Mouse (Mus musculus): ENCODE measurements around the gene Plk1. TPM values are rescaled to one million over a fixed set of nuclear protein-coding genes. Genes with fewer than 3 reads are reported as not detected.
A peak's percentile ranks its signal among the peaks of the same experiment; 100 is the strongest.

Gene Plk1
- polyA plus RNA-seq, 1 experiment from 2014 or later: 133 TPM

- no peak for ATAC-seq (ENCODE audit: low FRiP score, low TSS enrichment)
- Histone ChIP-seq H3K36me3 (ENCODE audit: control insufficient read depth, insufficient read depth, low read length) (no peaks in the 10 kb centered on the region), H3K27ac (ENCODE audit: low read depth, low read length) (no peak overlapping the region), H3K9ac (ENCODE audit: low read depth, low read length) (no peak overlapping the region), H3K4me2 (replicated peaks; ENCODE audit: low read depth, low read length) (no peak overlapping the region), H3K9me3 (ENCODE audit: control insufficient read depth, low read length) (no peaks in the 10 kb centered on the region), H3K4me1 (ENCODE audit: control insufficient read depth, insufficient read depth, low read length) (no peaks in the 10 kb centered on the region), H3K27me3 (ENCODE audit: control insufficient read depth, insufficient read depth, low read length) (no peaks in the 10 kb centered on the region), H3K4me3 (ENCODE audit: low read length) (no peak overlapping the region)
- 39% methylated on average over 5 of the region's 5 CpGs for WGBS
These were observed 40.1 kb downstream of the Plk1 start for GRCm38 (mm10) chr7:122199296-122199695.

- Histone ChIP-seq H3K27me3 (ENCODE audit: control insufficient read depth, insufficient read depth, low read length) (no peaks in the 10 kb centered on the region), H3K4me2 (replicated peaks; ENCODE audit: low read depth, low read length) (no peak overlapping the region), H3K9ac (ENCODE audit: low read depth, low read length) (no peak overlapping the region), H3K4me3 (ENCODE audit: low read length) (no peak overlapping the region), H3K27ac (ENCODE audit: low read depth, low read length) (no peak overlapping the region), H3K4me1 (ENCODE audit: control insufficient read depth, insufficient read depth, low read length) (no peaks in the 10 kb centered on the region), H3K9me3 (ENCODE audit: control insufficient read depth, low read length) (no peaks in the 10 kb centered on the region), H3K36me3 (ENCODE audit: control insufficient read depth, insufficient read depth, low read length) (no peaks in the 10 kb centered on the region)
- 23% methylated on average over 2 of the region's 2 CpGs for WGBS
- ATAC-seq (ENCODE audit: low FRiP score, low TSS enrichment): no peak
These were observed 44.7 kb downstream of the Plk1 start for GRCm38 (mm10) chr7:122203936-122204335.

GRCm38 (mm10) chr7:122206121-122206520 lies 46.9 kb downstream of the Plk1 start:
- 83% methylated on average over 2 of the region's 2 CpGs for WGBS

GRCm38 (mm10) chr7:122208276-122209021 lies 49.2 kb downstream of the Plk1 start:
- no peak for ATAC-seq (ENCODE audit: low FRiP score, low TSS enrichment)
- H3K9ac ChIP-seq (ENCODE audit: low read depth, low read length): no peak overlapping the region
- WGBS: 41% methylated on average over 7 of the region's 7 CpGs
- no peaks in the 10 kb centered on the region for H3K4me1 ChIP-seq (ENCODE audit: control insufficient read depth, insufficient read depth, low read length)
- no peaks in the 10 kb centered on the region for H3K9me3 ChIP-seq (ENCODE audit: control insufficient read depth, low read length)
- no peak overlapping the region for H3K4me3 ChIP-seq (ENCODE audit: low read length)
- no peaks in the 10 kb centered on the region for H3K27me3 ChIP-seq (ENCODE audit: control insufficient read depth, insufficient read depth, low read length)
- no peak overlapping the region for H3K4me2 ChIP-seq (replicated peaks; ENCODE audit: low read depth, low read length)
- no peak overlapping the region for H3K27ac ChIP-seq (ENCODE audit: low read depth, low read length)
- H3K36me3 ChIP-seq (ENCODE audit: control insufficient read depth, insufficient read depth, low read length): no peaks in the 10 kb centered on the region

More at GRCm38 (mm10) chr7:122206121-122206520, 46.9 kb downstream of the Plk1 start:
- no peaks in the 10 kb centered on the region for H3K4me1 ChIP-seq (ENCODE audit: control insufficient read depth, insufficient read depth, low read length)
- ATAC-seq (ENCODE audit: low FRiP score, low TSS enrichment): no peak
- no peak overlapping the region for H3K4me2 ChIP-seq (replicated peaks; ENCODE audit: low read depth, low read length)
- H3K9ac ChIP-seq (ENCODE audit: low read depth, low read length): no peak overlapping the region
- H3K9me3 ChIP-seq (ENCODE audit: control insufficient read depth, low read length): no peaks in the 10 kb centered on the region
- no peak overlapping the region for H3K4me3 ChIP-seq (ENCODE audit: low read length)
- H3K27ac ChIP-seq (ENCODE audit: low read depth, low read length): no peak overlapping the region
- H3K36me3 ChIP-seq (ENCODE audit: control insufficient read depth, insufficient read depth, low read length): no peaks in the 10 kb centered on the region
- no peaks in the 10 kb centered on the region for H3K27me3 ChIP-seq (ENCODE audit: control insufficient read depth, insufficient read depth, low read length)

- Histone ChIP-seq H3K9me3 (ENCODE audit: control insufficient read depth, low read length) (no peaks in the 10 kb centered on the region), H3K27ac (ENCODE audit: low read depth, low read length) (no peak within 1 kb of the TSS), H3K9ac (ENCODE audit: low read depth, low read length) (peak within 1 kb of the TSS; percentile 34; the same call in 1 of the 2 replicates), H3K4me2 (replicated peaks; ENCODE audit: low read depth, low read length) (peak within 1 kb of the TSS; percentile 42), H3K27me3 (ENCODE audit: control insufficient read depth, insufficient read depth, low read length) (no peaks in the 10 kb centered on the region), H3K36me3 (ENCODE audit: control insufficient read depth, insufficient read depth, low read length) (no peaks in the 10 kb centered on the region), H3K4me1 (ENCODE audit: control insufficient read depth, insufficient read depth, low read length) (0 out of 2 replicates have a peak, but pooled peaks cover 3% of the 10 kb centered on the region), H3K4me3 (ENCODE audit: low read length) (peak within 1 kb of the TSS; percentile 28; the same call in 1 of the 2 replicates)
- WGBS: 17% methylated on average over 20 of the region's 20 CpGs
- ATAC-seq (ENCODE audit: low FRiP score, low TSS enrichment): peak; percentile 76; the same call in 1 of the 2 replicates
These were observed 60.1 kb downstream of the Plk1 start, which contains the start of gene Chp2 for GRCm38 (mm10) chr7:122219315-122219801. Chp2 (plus strand) TSS chr7:122219496.

Other genes with a start within 250 kb of the Plk1 start
- 15.6 and 28.3 TPM in 2 replicates for gene Cog7, start 177.7 kb upstream of the Plk1 start, polyA plus RNA-seq (2014; fragmentation: Nextera tagmentation; extraction: Ambion mirVana)
- 55.9 and 56.1 TPM in 2 replicates for gene Gga2, start 138.2 kb upstream of the Plk1 start, polyA plus RNA-seq (2014; fragmentation: Nextera tagmentation; extraction: Ambion mirVana)
- gene Ubfd1, start 92.3 kb upstream of the Plk1 start, polyA plus RNA-seq (2014; fragmentation: Nextera tagmentation; extraction: Ambion mirVana): 60.0 and 101 TPM in 2 replicates
- gene Ears2, start 92.2 kb upstream of the Plk1 start, polyA plus RNA-seq (2014; fragmentation: Nextera tagmentation; extraction: Ambion mirVana): 13.4 and 19.6 TPM in 2 replicates
- gene Ndufab1, start 57.6 kb upstream of the Plk1 start, polyA plus RNA-seq (2014; fragmentation: Nextera tagmentation; extraction: Ambion mirVana): 713 and 832 TPM in 2 replicates
- gene Palb2, start 26.5 kb upstream of the Plk1 start, polyA plus RNA-seq (2014; fragmentation: Nextera tagmentation; extraction: Ambion mirVana): 16.8 and 23.0 TPM in 2 replicates
- gene Dctn5, start 26.4 kb upstream of the Plk1 start, polyA plus RNA-seq (2014; fragmentation: Nextera tagmentation; extraction: Ambion mirVana): 107 and 113 TPM in 2 replicates
- not detected in 2 replicates for gene Ern2, start 26.8 kb downstream of the Plk1 start, polyA plus RNA-seq (2014; fragmentation: Nextera tagmentation; extraction: Ambion mirVana)
- 0.17 and 0.38 TPM in 2 replicates for gene Chp2, start 60.1 kb downstream of the Plk1 start, polyA plus RNA-seq (2014; fragmentation: Nextera tagmentation; extraction: Ambion mirVana)
- 3.5 and 4.1 TPM in 2 replicates for gene Prkcb, start 129.3 kb downstream of the Plk1 start, polyA plus RNA-seq (2014; fragmentation: Nextera tagmentation; extraction: Ambion mirVana)